Mouse (Mus musculus): ENCODE measurements around the gene Myocos. TPM values are rescaled to one million over a fixed set of nuclear protein-coding genes. Genes with fewer than 3 reads are reported as not detected.

Gene Myocos
- polyA plus RNA-seq, 1 experiment from 2014 or later, result not detected

DNA sequence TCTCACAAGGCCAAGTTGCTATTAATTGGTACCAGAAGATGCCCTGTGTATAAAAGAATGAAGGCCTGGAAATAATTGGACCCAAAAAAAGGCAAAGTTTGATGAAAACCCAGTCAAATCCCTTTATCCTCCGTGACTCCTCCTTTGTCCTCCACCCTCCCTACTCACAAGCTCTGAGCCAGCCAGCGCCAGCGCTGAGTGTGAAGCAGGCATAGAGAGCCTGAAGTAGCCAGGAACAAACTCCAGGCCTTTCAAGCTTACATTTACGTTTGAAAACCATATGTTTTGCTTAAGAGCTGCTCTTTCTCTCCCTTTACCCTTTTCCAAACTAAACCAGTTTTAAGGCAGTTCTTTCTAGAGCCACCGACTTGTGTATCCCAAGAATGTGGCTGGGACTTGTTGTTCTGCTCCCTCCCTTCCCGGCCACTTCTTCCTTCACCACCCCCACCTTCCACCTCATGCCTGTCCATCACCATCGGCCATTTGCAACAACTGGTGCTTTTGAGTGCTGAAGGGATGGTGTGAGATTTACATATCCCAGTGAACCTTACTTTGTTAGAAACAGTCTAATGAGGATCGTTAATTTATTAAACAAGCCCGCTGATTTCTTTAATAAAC is 48.3 kb downstream of the Myocos start:
- H3K4me1 ChIP-seq, result peaks cover 12% of the 10 kb centered on the region
- H3K4me2 ChIP-seq, result no peak overlapping the region
- no peaks in the 10 kb centered on the region for H3K9me3 ChIP-seq
- no peak overlapping the region for H3K4me3 ChIP-seq
- WGBS, result 34% methylated on average over 9 of the region's 9 CpGs
- peak overlapping the region; percentile 63 for H3K27ac ChIP-seq
- no peaks in the 10 kb centered on the region for H3K36me3 ChIP-seq
- H3K9ac ChIP-seq, result no peak overlapping the region
- ATAC-seq (ENCODE audit: insufficient number of reproducible peaks, insufficient read depth, low FRiP score, low TSS enrichment, low read depth), result no peak
- H3K27me3 ChIP-seq, result no peaks in the 10 kb centered on the region

DNA sequence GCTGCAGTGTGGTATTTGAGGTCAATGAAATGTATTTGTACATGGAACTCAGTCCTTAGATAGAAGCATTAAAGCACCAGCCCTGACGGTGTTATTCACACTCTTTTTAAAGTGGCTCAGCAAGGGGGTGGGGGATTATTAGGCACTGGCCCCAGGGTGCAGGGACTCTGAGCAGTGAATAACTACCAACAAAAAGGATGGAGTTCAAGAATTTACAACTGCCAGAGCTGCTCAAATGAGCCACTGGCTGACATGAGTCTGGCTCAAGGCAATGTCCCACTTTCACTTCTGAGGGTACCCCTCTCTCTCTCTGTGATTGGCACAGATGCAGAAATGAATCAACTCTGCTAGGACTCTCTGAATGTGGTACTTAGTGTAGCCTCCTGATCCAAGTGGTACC is 49.9 kb downstream of the Myocos start:
- no peaks in the 10 kb centered on the region for H3K9me3 ChIP-seq
- 19% methylated on average over 1 of the region's 1 CpGs for WGBS
- H3K27ac ChIP-seq, result no peak overlapping the region
- H3K36me3 ChIP-seq, result no peaks in the 10 kb centered on the region
- no peak for ATAC-seq (ENCODE audit: insufficient number of reproducible peaks, insufficient read depth, low FRiP score, low TSS enrichment, low read depth)
- no peak overlapping the region for H3K9ac ChIP-seq
- H3K4me3 ChIP-seq, result no peak overlapping the region
- no peaks in the 10 kb centered on the region for H3K27me3 ChIP-seq
- H3K4me2 ChIP-seq, result no peak overlapping the region
- H3K4me1 ChIP-seq, result peaks cover 12% of the 10 kb centered on the region

DNA sequence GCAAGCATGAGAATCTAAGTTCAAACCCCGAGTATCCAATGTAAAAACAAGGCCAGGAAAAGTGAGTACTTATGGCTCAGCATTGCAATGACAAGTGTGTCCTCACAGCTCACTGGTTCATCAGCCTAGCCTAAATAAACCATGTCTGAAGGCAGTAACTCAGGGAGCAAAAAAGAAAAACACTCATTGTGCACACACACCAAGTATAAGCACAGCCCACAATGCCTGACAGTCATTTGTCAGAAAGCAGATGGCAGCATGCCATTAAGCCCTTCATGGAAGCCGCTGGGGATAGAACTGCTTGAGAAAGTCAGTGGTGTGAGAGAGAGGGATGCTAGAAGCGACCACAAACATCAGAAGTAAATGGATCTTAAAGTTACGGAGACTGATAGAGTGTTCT is 56.7 kb downstream of the Myocos start:
- no peak overlapping the region for H3K4me3 ChIP-seq
- WGBS, result 86% methylated on average over 4 of the region's 4 CpGs
- no peak for ATAC-seq (ENCODE audit: insufficient number of reproducible peaks, insufficient read depth, low FRiP score, low TSS enrichment, low read depth)
- H3K9ac ChIP-seq, result no peak overlapping the region
- no peaks in the 10 kb centered on the region for H3K27me3 ChIP-seq
- H3K36me3 ChIP-seq, result peaks cover 30% of the 10 kb centered on the region
- no peak overlapping the region for H3K27ac ChIP-seq
- no peak overlapping the region for H3K4me2 ChIP-seq
- no peaks in the 10 kb centered on the region for H3K9me3 ChIP-seq
- H3K4me1 ChIP-seq, result no peaks in the 10 kb centered on the region

DNA sequence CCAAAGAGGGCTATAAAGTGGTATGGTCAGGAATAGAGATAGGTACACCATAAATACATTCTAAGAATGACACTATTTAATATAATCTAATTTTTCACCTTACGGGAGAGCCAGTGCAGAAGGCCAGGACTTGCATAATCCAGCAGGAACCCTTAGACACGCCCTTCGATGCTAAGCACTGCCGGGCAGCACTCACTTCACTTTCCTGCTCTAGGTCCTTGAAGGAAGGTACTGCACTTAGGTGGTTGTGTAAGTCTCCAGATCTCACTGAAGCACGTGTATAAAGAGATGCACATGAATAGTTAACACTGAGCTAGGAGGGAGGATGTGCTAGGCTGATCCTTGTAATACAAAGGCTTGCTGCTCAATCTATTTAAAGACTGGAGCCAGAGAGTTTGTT is 58.4 kb downstream of the Myocos start:
- ATAC-seq (ENCODE audit: insufficient number of reproducible peaks, insufficient read depth, low FRiP score, low TSS enrichment, low read depth), result no peak
- H3K4me3 ChIP-seq, result no peak overlapping the region
- H3K4me2 ChIP-seq, result no peak overlapping the region
- no peaks in the 10 kb centered on the region for H3K4me1 ChIP-seq
- peaks cover 37% of the 10 kb centered on the region for H3K36me3 ChIP-seq
- no peak overlapping the region for H3K9ac ChIP-seq
- H3K27me3 ChIP-seq, result no peaks in the 10 kb centered on the region
- no peaks in the 10 kb centered on the region for H3K9me3 ChIP-seq
- H3K27ac ChIP-seq, result no peak overlapping the region
- 92% methylated on average over 5 of the region's 5 CpGs for WGBS

DNA sequence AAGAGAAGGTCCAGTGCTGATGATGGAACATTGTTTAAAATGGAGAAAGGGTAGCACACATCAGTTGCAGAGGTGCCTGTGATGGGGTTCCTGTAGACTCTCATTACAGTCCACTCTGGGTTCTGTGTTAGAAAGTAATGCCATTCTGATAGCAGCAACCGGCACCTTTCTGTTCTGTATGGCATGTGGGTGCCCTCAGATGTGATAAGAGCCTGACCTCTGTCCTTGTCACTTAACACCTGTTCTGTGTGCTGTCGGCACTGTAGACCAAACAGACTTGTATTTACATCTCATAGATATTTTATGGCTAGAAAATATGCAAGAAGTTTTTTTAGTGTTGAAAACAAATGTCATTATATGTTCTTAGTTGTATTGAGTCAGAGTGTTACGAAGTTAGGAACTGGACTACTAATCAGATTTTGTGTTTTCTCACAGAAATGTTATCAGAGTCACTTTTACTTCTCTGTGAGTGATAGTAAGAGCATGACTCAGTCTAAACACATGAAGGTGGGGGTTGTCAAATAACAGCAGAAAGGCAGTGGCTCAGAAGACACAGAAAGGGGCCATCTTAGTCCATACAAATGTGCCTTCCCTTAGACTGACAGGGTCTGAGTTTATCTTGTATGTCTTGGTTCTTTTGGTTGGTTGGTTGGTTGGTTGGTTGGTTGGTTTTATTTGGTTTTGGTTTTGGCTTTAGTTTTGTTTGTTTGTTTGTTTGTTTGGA is 60.5 kb downstream of the Myocos start:
- no peaks in the 10 kb centered on the region for H3K9me3 ChIP-seq
- 88% methylated on average over 3 of the region's 3 CpGs for WGBS
- peaks cover 37% of the 10 kb centered on the region for H3K36me3 ChIP-seq

More for the DNA sequence above, 60.5 kb downstream of the Myocos start:
- H3K4me2 ChIP-seq, result no peak overlapping the region
- H3K4me1 ChIP-seq, result no peaks in the 10 kb centered on the region
- H3K9ac ChIP-seq, result no peak overlapping the region
- no peak for ATAC-seq (ENCODE audit: insufficient number of reproducible peaks, insufficient read depth, low FRiP score, low TSS enrichment, low read depth)
- H3K27ac ChIP-seq, result no peak overlapping the region
- no peak overlapping the region for H3K4me3 ChIP-seq
- no peaks in the 10 kb centered on the region for H3K27me3 ChIP-seq

Small RNAs within 50 kb of the gene (microRNA-seq; reads per million reads assigned to microRNA genes)
- gene Gm27616, result not detected

Other genes starting within 250 kb of the Myocos start
- gene Dnm3, start 180.2 kb downstream of the Myocos start, polyA plus RNA-seq (2015; fragmentation: Nextera tagmentation; extraction: Ambion mirVana), result 27.4 and 27.7 TPM in 2 replicates
- 30.7 and 31.4 TPM in 2 replicates for gene Mettl13, start 109.7 kb downstream of the Myocos start, polyA plus RNA-seq (2015; fragmentation: Nextera tagmentation; extraction: Ambion mirVana)
- 85.8 and 95.2 TPM in 2 replicates for gene Vamp4, start 87.7 kb downstream of the Myocos start, polyA plus RNA-seq (2015; fragmentation: Nextera tagmentation; extraction: Ambion mirVana)
- gene Myoc, start 19.1 kb downstream of the Myocos start, polyA plus RNA-seq (2015; fragmentation: Nextera tagmentation; extraction: Ambion mirVana), result not detected in 2 replicates
- gene Prrc2c, start 82.3 kb upstream of the Myocos start, polyA plus RNA-seq (2015; fragmentation: Nextera tagmentation; extraction: Ambion mirVana), result 205 and 229 TPM in 2 replicates
- 0.46 and 0.67 TPM in 2 replicates for gene Fmo4, start 155.8 kb upstream of the Myocos start, polyA plus RNA-seq (2015; fragmentation: Nextera tagmentation; extraction: Ambion mirVana)
- gene Fmo1, start 208.4 kb upstream of the Myocos start, polyA plus RNA-seq (2015; fragmentation: Nextera tagmentation; extraction: Ambion mirVana), result 21.3 and 35.1 TPM in 2 replicates
- 2.8 and 3.3 TPM in 2 replicates for gene Fmo2, start 240.5 kb upstream of the Myocos start, polyA plus RNA-seq (2015; fragmentation: Nextera tagmentation; extraction: Ambion mirVana)